Comparison of ENCODE assay signal across 16 mouse cellular contexts in genomic region chr2:102156460-102156859, GRCm38 (mm10). TPM values are rescaled to one million over a fixed set of nuclear protein-coding genes. Genes with fewer than 3 reads are reported as not detected.
DNase-seq lines count a peak whose midpoint lies in the region; ATAC-seq and TF ChIP-seq lines count a peak whose summit lies in the region.
"Had no signal": no experiment of that assay in that cellular context is flagged by ENCODE, and none has a peak within 500 bp of the region (broad histone marks: within the 10 kb centered on the region; RNA-seq: fewer than 3 reads in every experiment).

No protein-coding gene starts in this region.

- no peaks in the 10 kb centered on the region for H3K9me3 ChIP-seq in forebrain, embryonic 12.5 days
- no peaks in the 10 kb centered on the region for H3K9me3 ChIP-seq in forebrain, embryonic 15.5 days
- no peaks in the 10 kb centered on the region for H3K9me3 ChIP-seq in limb, embryonic 12.5 days
- H3K9me3 ChIP-seq in limb, embryonic 10.5 days (replicated peaks), result no peaks in the 10 kb centered on the region
- H3K9me3 ChIP-seq in hindbrain, embryonic 15.5 days, result no peaks in the 10 kb centered on the region
- H3K9me3 ChIP-seq in neural tube, embryonic 13.5 days, result no peaks in the 10 kb centered on the region
- H3K9me3 ChIP-seq: megakaryocyte, embryonic 14.5 days had no signal

- no peak for TF ChIP-seq CTCF in thymus, adult 2 months (IDR thresholded peaks at IDR 0.05; ENCODE audit: borderline replicate concordance, control insufficient read depth, extremely low read depth, insufficient read depth, low read length, poor library complexity)

- H3K27ac ChIP-seq in forebrain, embryonic 12.5 days, result 0 out of 2 replicates have a peak overlapping the region, but pooled peaks have one; percentile 1
- no peak overlapping the region for H3K27ac ChIP-seq in forebrain, embryonic 15.5 days (replicated peaks)
- H3K27ac ChIP-seq in limb, embryonic 12.5 days, result peak overlapping the region; percentile 19; the same call in 1 of the 2 replicates
- H3K27ac ChIP-seq in limb, embryonic 10.5 days, result no peak overlapping the region; the same call in 1 of the 2 replicates
- H3K27ac ChIP-seq in hindbrain, embryonic 15.5 days (replicated peaks), result 0 out of 2 replicates have a peak overlapping the region, but pooled peaks have one; percentile 10
- H3K27ac ChIP-seq in neural tube, embryonic 13.5 days (replicated peaks), result peak overlapping the region; percentile 50
- no peak overlapping the region for H3K27ac ChIP-seq in thymus, adult 2 months (ENCODE audit: control insufficient read depth, insufficient read depth, low read length)

- no peak overlapping the region for H3K4me2 ChIP-seq in forebrain, embryonic 12.5 days
- no peak overlapping the region for H3K4me2 ChIP-seq in forebrain, embryonic 15.5 days (replicated peaks)
- H3K4me2 ChIP-seq in limb, embryonic 12.5 days, result no peak overlapping the region
- H3K4me2 ChIP-seq in hindbrain, embryonic 15.5 days, result no peak overlapping the region
- no peak overlapping the region for H3K4me2 ChIP-seq in neural tube, embryonic 13.5 days
- H3K4me2 ChIP-seq: lung, embryonic 14.5 days had no signal

- peaks cover 24% of the 10 kb centered on the region for H3K4me1 ChIP-seq in forebrain, embryonic 12.5 days
- H3K4me1 ChIP-seq in forebrain, embryonic 15.5 days, result peaks cover 19% of the 10 kb centered on the region
- peaks cover 65% of the 10 kb centered on the region for H3K4me1 ChIP-seq in limb, embryonic 12.5 days (replicated peaks)
- peaks cover 65% of the 10 kb centered on the region for H3K4me1 ChIP-seq in limb, embryonic 10.5 days
- peaks cover 24% of the 10 kb centered on the region for H3K4me1 ChIP-seq in hindbrain, embryonic 15.5 days (replicated peaks)
- peaks cover 44% of the 10 kb centered on the region for H3K4me1 ChIP-seq in neural tube, embryonic 13.5 days (replicated peaks)
- H3K4me1 ChIP-seq in thymus, adult 2 months (replicated peaks; ENCODE audit: control insufficient read depth, insufficient read depth, low read length), result peaks cover 2% of the 10 kb centered on the region; the same call in 1 of the 2 replicates
- H3K4me1 ChIP-seq: megakaryocyte, embryonic 14.5 days had no signal

- peak; percentile 5; the same call in 1 of the 2 replicates for ATAC-seq in forebrain, embryonic 12.5 days (ENCODE audit: low FRiP score)
- no peak for ATAC-seq in forebrain, embryonic 15.5 days (replicated peaks)
- ATAC-seq in limb, embryonic 12.5 days (ENCODE audit: insufficient number of reproducible peaks, insufficient read depth, low FRiP score, low TSS enrichment, low read depth), result no peak
- ATAC-seq in hindbrain, embryonic 15.5 days (ENCODE audit: low FRiP score, low read depth), result peak; percentile 43; the same call in 1 of the 2 replicates
- peak; percentile 25 for ATAC-seq in neural tube, embryonic 13.5 days (ENCODE audit: low read depth)
- ATAC-seq: intestine, embryonic 16.5 days had no signal

- H3K4me3 ChIP-seq in forebrain, embryonic 12.5 days (replicated peaks), result no peak overlapping the region
- no peak overlapping the region for H3K4me3 ChIP-seq in forebrain, embryonic 15.5 days
- no peak overlapping the region for H3K4me3 ChIP-seq in limb, embryonic 12.5 days (replicated peaks)
- no peak overlapping the region for H3K4me3 ChIP-seq in limb, embryonic 10.5 days
- no peak overlapping the region for H3K4me3 ChIP-seq in hindbrain, embryonic 15.5 days
- H3K4me3 ChIP-seq in neural tube, embryonic 13.5 days, result no peak overlapping the region
- H3K4me3 ChIP-seq in thymus, adult 2 months (ENCODE audit: control insufficient read depth, insufficient read depth, low read length), result no peak overlapping the region
- H3K4me3 ChIP-seq: megakaryocyte, embryonic 14.5 days had no signal

- DNase-seq in limb, embryonic 10.5 days (ENCODE audit: low spot score), result no peak
- DNase-seq in right cerebral cortex, adult 2 months (ENCODE audit: low spot score in 2 of 2), result no peak
- no peak for DNase-seq in thymus, adult 2 months
- DNase-seq: adrenal gland, postnatal 10 days; cerebellum, postnatal 36 days; heart, adult 18-20 months; layer of hippocampus, adult 9-11 months; right cerebral cortex, adult 18-20 months had no signal

- 45% methylated on average over 9 of the region's 9 CpGs for WGBS in forebrain, embryonic 12.5 days
- WGBS in forebrain, embryonic 15.5 days, result 36% methylated on average over 9 of the region's 9 CpGs
- 7% methylated on average over 9 of the region's 9 CpGs for WGBS in limb, embryonic 12.5 days
- WGBS in limb, embryonic 10.5 days, result 26% methylated on average over 9 of the region's 9 CpGs
- whole genome bisulfite sequencing in hindbrain, embryonic 15.5 days, result 30% methylated on average over 9 of the region's 9 CpGs
- 18% methylated on average over 9 of the region's 9 CpGs for WGBS in neural tube, embryonic 13.5 days
- WGBS in thymus, adult 2 months, result 92% methylated on average over 9 of the region's 9 CpGs

- no peaks in the 10 kb centered on the region for H3K27me3 ChIP-seq in forebrain, embryonic 12.5 days
- no peaks in the 10 kb centered on the region for H3K27me3 ChIP-seq in forebrain, embryonic 15.5 days
- H3K27me3 ChIP-seq in limb, embryonic 12.5 days, result no peaks in the 10 kb centered on the region
- no peaks in the 10 kb centered on the region for H3K27me3 ChIP-seq in limb, embryonic 10.5 days (ENCODE audit: low read depth, poor library complexity, severe bottlenecking)
- H3K27me3 ChIP-seq in hindbrain, embryonic 15.5 days, result no peaks in the 10 kb centered on the region
- H3K27me3 ChIP-seq in neural tube, embryonic 13.5 days, result peaks cover 16% of the 10 kb centered on the region
- no peaks in the 10 kb centered on the region for H3K27me3 ChIP-seq in thymus, adult 2 months (ENCODE audit: control insufficient read depth, insufficient read depth, low read length)

- H3K9ac ChIP-seq in forebrain, embryonic 12.5 days, result no peak overlapping the region
- no peak overlapping the region for H3K9ac ChIP-seq in forebrain, embryonic 15.5 days (replicated peaks)
- no peak overlapping the region for H3K9ac ChIP-seq in limb, embryonic 12.5 days (replicated peaks)
- H3K9ac ChIP-seq in hindbrain, embryonic 15.5 days, result no peak overlapping the region
- no peak overlapping the region for H3K9ac ChIP-seq in neural tube, embryonic 13.5 days
- H3K9ac ChIP-seq: lung, embryonic 14.5 days had no signal

- TF ChIP-seq POLR2A in thymus, adult 2 months (IDR thresholded peaks at IDR 0.05; ENCODE audit: control insufficient read depth, extremely low read depth, insufficient read depth, low read length, poor library complexity), result no peak

- H3K36me3 ChIP-seq in forebrain, embryonic 12.5 days (replicated peaks), result no peaks in the 10 kb centered on the region
- no peaks in the 10 kb centered on the region for H3K36me3 ChIP-seq in forebrain, embryonic 15.5 days
- peaks cover 10% of the 10 kb centered on the region for H3K36me3 ChIP-seq in limb, embryonic 12.5 days
- peaks cover 7% of the 10 kb centered on the region for H3K36me3 ChIP-seq in limb, embryonic 10.5 days
- H3K36me3 ChIP-seq in hindbrain, embryonic 15.5 days, result no peaks in the 10 kb centered on the region
- H3K36me3 ChIP-seq in neural tube, embryonic 13.5 days, result no peaks in the 10 kb centered on the region
- no peaks in the 10 kb centered on the region for H3K36me3 ChIP-seq in thymus, adult 2 months (ENCODE audit: control insufficient read depth, insufficient read depth, low read length)

RNA-seq across cellular contexts. Expression of gene Ldlrad3, which starts 29.7 kb away (rescaled TPM):
- polyA plus RNA-seq in forebrain, embryonic 12.5 days (2016; fragmentation: Nextera tagmentation; extraction: Ambion mirVana), result 56.7 and 56.8 TPM in 2 replicates
- 30.0 and 31.1 TPM in 2 replicates for polyA plus RNA-seq in forebrain, embryonic 15.5 days (2015; fragmentation: Nextera tagmentation; extraction: Ambion mirVana)
- polyA plus RNA-seq in limb, embryonic 12.5 days (2016; fragmentation: Nextera tagmentation; extraction: Ambion mirVana), result 66.2 and 68.2 TPM in 2 replicates
- 60.3 and 64.1 TPM in 2 replicates for polyA plus RNA-seq in limb, embryonic 10.5 days (2016; fragmentation: Nextera tagmentation; extraction: Ambion mirVana)
- 28.8 and 29.6 TPM in 2 replicates for polyA plus RNA-seq in hindbrain, embryonic 15.5 days (2015; fragmentation: Nextera tagmentation; extraction: Ambion mirVana)
- polyA plus RNA-seq in neural tube, embryonic 13.5 days (2015; fragmentation: Nextera tagmentation; extraction: Ambion mirVana), result 48.3 and 48.8 TPM in 2 replicates
- 12.9 and 15.4 TPM in 2 replicates for polyA plus RNA-seq in thymus, adult 2 months (2012; rRNA removed)

Comparison
In these comparisons a context has a peak if more than half of its experiments do, and no peak if none do; other contexts are left out.
1. ATAC-seq: peak in forebrain, embryonic 12.5 days (single experiment), hindbrain, embryonic 15.5 days (single experiment) and neural tube, embryonic 13.5 days (single experiment); none in forebrain, embryonic 15.5 days (single experiment) and limb, embryonic 12.5 days (single experiment).
2. H3K27ac ChIP-seq: peak in forebrain, embryonic 12.5 days (single experiment), limb, embryonic 12.5 days (single experiment), hindbrain, embryonic 15.5 days (single experiment) and neural tube, embryonic 13.5 days (single experiment); none in forebrain, embryonic 15.5 days (single experiment), limb, embryonic 10.5 days (single experiment) and thymus, adult 2 months (single experiment).